Mouse (Mus musculus): ENCODE data around the gene Slc6a11.

- TF ChIP-seq CTCF (IDR thresholded peaks at IDR 0.05; ENCODE audit: borderline replicate concordance, insufficient read depth, low read length) (no peak), POLR2A (IDR thresholded peaks at IDR 0.05; ENCODE audit: low read depth, low read length) (no peak)
Observed at GRCm38 (mm10) chr6:114094251-114094650, 36.8 kb upstream of the Slc6a11 start.

Measured in embryonic fibroblast, embryonic 13.5 days (primary cell).